Mouse (Mus musculus) embryonic facial prominence, embryonic 13.5 days (tissue): ENCODE measurements around the gene Slc9a9. TPM values are rescaled to one million over a fixed set of nuclear protein-coding genes. Genes with fewer than 3 reads are reported as not detected.
A peak's percentile ranks its signal among the peaks of the same experiment; 100 is the strongest.

Experiments
- ATAC-seq: fragments of 200-750 bp; cut with Nextera tagmentation; 2 replicates; pipeline ENCODE4 v1.8.0; 2017; ENCODE audit warnings: low read depth; ENCODE audit not compliant: insufficient number of reproducible peaks, insufficient read depth, low FRiP score, low TSS enrichment
- H3K27ac ChIP-seq: fragments of 300-500 bp; sonication (generic); 2 replicates; pipeline ENCODE4 v1.5.1; 2015; ENCODE audit warnings: moderate library complexity, mild to moderate bottlenecking, inconsistent platforms
- H3K27me3 ChIP-seq: fragments of 300-500 bp; sonication (generic); 2 replicates; pipeline ENCODE4 v1.6.1; 2015; ENCODE audit warnings: mild to moderate bottlenecking, inconsistent platforms
- H3K36me3 ChIP-seq: fragments of 300-500 bp; sonication (generic); 2 replicates; pipeline ENCODE4 v1.6.1; 2015; ENCODE audit warnings: mild to moderate bottlenecking, inconsistent platforms
- H3K4me1 ChIP-seq: fragments of 300-500 bp; sonication (generic); 2 replicates; pipeline ENCODE4 v1.6.1; 2015; ENCODE audit warnings: inconsistent platforms
- H3K4me2 ChIP-seq: fragments of 300-500 bp; sonication (generic); 2 replicates; pipeline ENCODE4 v1.6.1; 2015; ENCODE audit warnings: moderate library complexity, mild to moderate bottlenecking, inconsistent platforms
- H3K4me3 ChIP-seq: fragments of 300-500 bp; sonication (generic); 2 replicates; pipeline ENCODE4 v1.5.1; 2015; ENCODE audit warnings: mild to moderate bottlenecking, inconsistent platforms
- H3K9ac ChIP-seq: fragments of 300-500 bp; sonication (generic); 2 replicates; pipeline ENCODE4 v1.6.1; 2015; ENCODE audit warnings: mild to moderate bottlenecking, inconsistent platforms
- H3K9me3 ChIP-seq: fragments of 300-500 bp; sonication (generic); 2 replicates; pipeline ENCODE4 v1.6.1; 2016; ENCODE audit warnings: inconsistent platforms
- WGBS: fragments of 180-500 bp; shearing (Covaris S2); methylation state at CpG from one replicate; pipeline ENCODE4 v1.1.7; 2015; ENCODE audit warnings: mixed read lengths; 5-methylcytosine and 5-hydroxymethylcytosine counted together
- polyA plus RNA-seq: library from polyadenylated mRNA; unstranded; fragments of >200 nt; fragmentation: Nextera tagmentation; extraction: Ambion mirVana; gene quantifications from 2 replicates; pipeline ENCODE4 v1.2.1, GENCODE M21; 2015

Gene Slc9a9
- polyA plus RNA-seq, 1 experiment from 2014 or later: 5.2 TPM

- no peaks in the 10 kb centered on the region for H3K4me1 ChIP-seq
- H3K36me3 ChIP-seq: no peaks in the 10 kb centered on the region
- H3K9me3 ChIP-seq: no peaks in the 10 kb centered on the region
- no peak for ATAC-seq
- no peaks in the 10 kb centered on the region for H3K27me3 ChIP-seq
- 85% methylated on average over 3 of the region's 3 CpGs for WGBS
- H3K4me2 ChIP-seq: no peak overlapping the region
- no peak overlapping the region for H3K4me3 ChIP-seq
- no peak overlapping the region for H3K9ac ChIP-seq
- H3K27ac ChIP-seq: no peak overlapping the region
Measured at GRCm38 (mm10) chr9:95096486-95096885, 426.8 kb downstream of the Slc9a9 start.

GRCm38 (mm10) chr9:95105768-95106167 lies 436.1 kb downstream of the Slc9a9 start:
- H3K9ac ChIP-seq: no peak overlapping the region
- H3K36me3 ChIP-seq: no peaks in the 10 kb centered on the region
- H3K27me3 ChIP-seq: no peaks in the 10 kb centered on the region
- 86% methylated on average over 6 of the region's 6 CpGs for WGBS
- H3K4me1 ChIP-seq: no peaks in the 10 kb centered on the region
- H3K4me2 ChIP-seq: no peak overlapping the region
- H3K9me3 ChIP-seq: no peaks in the 10 kb centered on the region
- no peak for ATAC-seq
- no peak overlapping the region for H3K27ac ChIP-seq
- no peak overlapping the region for H3K4me3 ChIP-seq

- Histone ChIP-seq H3K36me3 (no peaks in the 10 kb centered on the region), H3K4me3 (no peak overlapping the region), H3K27me3 (no peaks in the 10 kb centered on the region), H3K9me3 (no peaks in the 10 kb centered on the region), H3K4me2 (no peak overlapping the region), H3K9ac (no peak overlapping the region), H3K4me1 (no peaks in the 10 kb centered on the region), H3K27ac (no peak overlapping the region)
- no peak for ATAC-seq
Measured at GRCm38 (mm10) chr9:95109799-95110198, 440.1 kb downstream of the Slc9a9 start.

- Histone ChIP-seq H3K4me1 (peaks cover 2% of the 10 kb centered on the region; the same call in 1 of the 2 replicates), H3K36me3 (no peaks in the 10 kb centered on the region), H3K4me3 (no peak overlapping the region), H3K4me2 (no peak overlapping the region), H3K9ac (no peak overlapping the region), H3K27me3 (no peaks in the 10 kb centered on the region), H3K27ac (no peak overlapping the region), H3K9me3 (no peaks in the 10 kb centered on the region)
- 59% methylated on average over 5 of the region's 5 CpGs for WGBS
- ATAC-seq: no peak
Measured at GRCm38 (mm10) chr9:95110768-95111167, 441.1 kb downstream of the Slc9a9 start.

GRCm38 (mm10) chr9:95111732-95112131 lies 442.0 kb downstream of the Slc9a9 start:
- H3K27me3 ChIP-seq: no peaks in the 10 kb centered on the region
- no peak overlapping the region for H3K9ac ChIP-seq
- no peak overlapping the region for H3K4me3 ChIP-seq
- no peak overlapping the region for H3K4me2 ChIP-seq
- 96% methylated on average over 1 of the region's 1 CpGs for WGBS
- no peaks in the 10 kb centered on the region for H3K9me3 ChIP-seq
- ATAC-seq: no peak
- H3K27ac ChIP-seq: no peak overlapping the region
- H3K36me3 ChIP-seq: no peaks in the 10 kb centered on the region
- H3K4me1 ChIP-seq: peaks cover 6% of the 10 kb centered on the region; the same call in 1 of the 2 replicates

GRCm38 (mm10) chr9:95113157-95114135 lies 443.7 kb downstream of the Slc9a9 start:
- H3K9me3 ChIP-seq: no peaks in the 10 kb centered on the region
- H3K27me3 ChIP-seq: no peaks in the 10 kb centered on the region
- H3K4me1 ChIP-seq: peaks cover 6% of the 10 kb centered on the region; the same call in 1 of the 2 replicates
- H3K9ac ChIP-seq: no peak overlapping the region
- WGBS: 55% methylated on average over 12 of the region's 12 CpGs
- H3K36me3 ChIP-seq: no peaks in the 10 kb centered on the region
- no peak for ATAC-seq
- H3K4me3 ChIP-seq: no peak overlapping the region
- no peak overlapping the region for H3K27ac ChIP-seq
- H3K4me2 ChIP-seq: no peak overlapping the region

- no peaks in the 10 kb centered on the region for H3K36me3 ChIP-seq
- H3K4me2 ChIP-seq: no peak overlapping the region
- ATAC-seq: no peak
- no peaks in the 10 kb centered on the region for H3K9me3 ChIP-seq
- no peak overlapping the region for H3K9ac ChIP-seq
- 60% methylated on average over 4 of the region's 4 CpGs for WGBS
- no peaks in the 10 kb centered on the region for H3K27me3 ChIP-seq
- 0 out of 2 replicates have a peak overlapping the region, but pooled peaks have one; percentile 60 for H3K27ac ChIP-seq
- H3K4me3 ChIP-seq: no peak overlapping the region
- H3K4me1 ChIP-seq: peaks cover 30% of the 10 kb centered on the region
Measured at GRCm38 (mm10) chr9:95120062-95120461, 450.4 kb downstream of the Slc9a9 start.

GRCm38 (mm10) chr9:95121151-95121835 lies 451.6 kb downstream of the Slc9a9 start:
- 18% methylated on average over 11 of the region's 11 CpGs for WGBS
- ATAC-seq: peak; percentile 84
- Histone ChIP-seq H3K9me3 (no peaks in the 10 kb centered on the region), H3K27ac (peak overlapping the region; percentile 55; the same call in 1 of the 2 replicates), H3K9ac (peak overlapping the region; percentile 46; the same call in 1 of the 2 replicates), H3K4me1 (peaks cover 37% of the 10 kb centered on the region), H3K36me3 (no peaks in the 10 kb centered on the region), H3K4me3 (0 out of 2 replicates have a peak overlapping the region, but pooled peaks have one; percentile 3), H3K4me2 (peak overlapping the region; percentile 48), H3K27me3 (no peaks in the 10 kb centered on the region)

GRCm38 (mm10) chr9:95125683-95126082 lies 456.0 kb downstream of the Slc9a9 start:
- peaks cover 35% of the 10 kb centered on the region for H3K4me1 ChIP-seq
- peak overlapping the region; percentile 62; the same call in 1 of the 2 replicates for H3K27ac ChIP-seq
- ATAC-seq: 0 out of 2 replicates have a peak, but pooled peaks have one; percentile 21
- no peaks in the 10 kb centered on the region for H3K27me3 ChIP-seq
- no peaks in the 10 kb centered on the region for H3K9me3 ChIP-seq
- no peaks in the 10 kb centered on the region for H3K36me3 ChIP-seq
- no peak overlapping the region for H3K4me2 ChIP-seq
- H3K4me3 ChIP-seq: no peak overlapping the region
- WGBS: 28% methylated on average over 1 of the region's 1 CpGs
- no peak overlapping the region for H3K9ac ChIP-seq

GRCm38 (mm10) chr9:95127774-95128173 lies 458.1 kb downstream of the Slc9a9 start:
- H3K4me3 ChIP-seq: no peak overlapping the region
- WGBS: 78% methylated on average over 2 of the region's 2 CpGs
- peaks cover 22% of the 10 kb centered on the region for H3K4me1 ChIP-seq
- no peaks in the 10 kb centered on the region for H3K36me3 ChIP-seq
- no peak for ATAC-seq
- H3K4me2 ChIP-seq: no peak overlapping the region
- H3K27ac ChIP-seq: no peak overlapping the region
- no peak overlapping the region for H3K9ac ChIP-seq
- H3K27me3 ChIP-seq: no peaks in the 10 kb centered on the region
- no peaks in the 10 kb centered on the region for H3K9me3 ChIP-seq

- Histone ChIP-seq H3K4me3 (no peak overlapping the region), H3K4me2 (no peak overlapping the region), H3K27me3 (no peaks in the 10 kb centered on the region), H3K4me1 (0 out of 2 replicates have a peak, but pooled peaks cover 5% of the 10 kb centered on the region), H3K9me3 (no peaks in the 10 kb centered on the region), H3K9ac (no peak overlapping the region), H3K36me3 (no peaks in the 10 kb centered on the region), H3K27ac (no peak overlapping the region)
- whole genome bisulfite sequencing: 75% methylated on average over 10 of the region's 10 CpGs
- ATAC-seq: no peak
Measured at GRCm38 (mm10) chr9:95149206-95149729, 479.6 kb downstream of the Slc9a9 start.
